Mouse (Mus musculus) right cerebral cortex, adult 18-20 months (tissue): ENCODE results near the gene Il12rb1.
"Not testable (repeated sequence)": the region's sequence is repeated elsewhere in the genome, so short reads cannot be mapped to it uniquely, and the experiment has no call there.

ENCODE experiments used
- DNase-seq: peaks from one replicate; pipeline ENCODE4 v3.0.0; 2022; ENCODE audit warnings: mixed read lengths

The Il12rb1 gene

GRCm38 (mm10) chr8:70801830-70802229 is 6.4 kb upstream of the Il12rb1 start:
- DNase-seq, result no peak

- DNase-seq, result no peak
These were observed 5.3 kb upstream of the Il12rb1 start for GRCm38 (mm10) chr8:70802786-70803510.

GRCm38 (mm10) chr8:70803761-70804480 is 4.3 kb upstream of the Il12rb1 start:
- peak; percentile 88 for DNase-seq

- DNase-seq, result peak; percentile 88
These were observed 3.6 kb upstream of the Il12rb1 start, which contains the start of gene Mast3 for GRCm38 (mm10) chr8:70804481-70805206. TSS of gene Mast3 (minus strand) at chr8:70805054.

GRCm38 (mm10) chr8:70806541-70806940 is 1.7 kb upstream of the Il12rb1 start:
- DNase-seq, result no peak

- peak; percentile 65 for DNase-seq
These were observed 945 bp upstream of the Il12rb1 start for GRCm38 (mm10) chr8:70807304-70807703.

- no peak for DNase-seq
These were observed 879 bp downstream of the Il12rb1 start for GRCm38 (mm10) chr8:70808955-70809701.

- DNase-seq, result no peak
These were observed 2.9 kb downstream of the Il12rb1 start for GRCm38 (mm10) chr8:70810962-70811680.

GRCm38 (mm10) chr8:70812055-70812454 is 3.8 kb downstream of the Il12rb1 start:
- no peak for DNase-seq

GRCm38 (mm10) chr8:70812885-70813284 is 4.6 kb downstream of the Il12rb1 start:
- no peak for DNase-seq

GRCm38 (mm10) chr8:70816679-70817078 is 8.4 kb downstream of the Il12rb1 start:
- no peak for DNase-seq

- DNase-seq, result peak; percentile 73
These were observed 12.1 kb downstream of the Il12rb1 start for GRCm38 (mm10) chr8:70820101-70820935.

GRCm38 (mm10) chr8:70821399-70821962 is 13.2 kb downstream of the Il12rb1 start:
- no peak for DNase-seq

- DNase-seq, result no peak
These were observed 13.7 kb downstream of the Il12rb1 start for GRCm38 (mm10) chr8:70821992-70822391.

GRCm38 (mm10) chr8:70822594-70822993 is 14.3 kb downstream of the Il12rb1 start:
- DNase-seq, result not testable (repeated sequence)

- DNase-seq, result no peak
These were observed 15.6 kb downstream of the Il12rb1 start for GRCm38 (mm10) chr8:70823802-70824201.

- no peak for DNase-seq
These were observed 17.6 kb downstream of the Il12rb1 start for GRCm38 (mm10) chr8:70825816-70826215.

GRCm38 (mm10) chr8:70827010-70827409 is 18.8 kb downstream of the Il12rb1 start:
- DNase-seq, result no peak

- no peak for DNase-seq
These were observed 19.5 kb downstream of the Il12rb1 start for GRCm38 (mm10) chr8:70827796-70828195.

GRCm38 (mm10) chr8:70831517-70831916 is 23.3 kb downstream of the Il12rb1 start:
- no peak for DNase-seq

- DNase-seq, result no peak
These were observed 24.1 kb downstream of the Il12rb1 start for GRCm38 (mm10) chr8:70832371-70832770.
